Comparison of ENCODE assay signal across 9 mouse cellular contexts in the genomic region with DNA sequence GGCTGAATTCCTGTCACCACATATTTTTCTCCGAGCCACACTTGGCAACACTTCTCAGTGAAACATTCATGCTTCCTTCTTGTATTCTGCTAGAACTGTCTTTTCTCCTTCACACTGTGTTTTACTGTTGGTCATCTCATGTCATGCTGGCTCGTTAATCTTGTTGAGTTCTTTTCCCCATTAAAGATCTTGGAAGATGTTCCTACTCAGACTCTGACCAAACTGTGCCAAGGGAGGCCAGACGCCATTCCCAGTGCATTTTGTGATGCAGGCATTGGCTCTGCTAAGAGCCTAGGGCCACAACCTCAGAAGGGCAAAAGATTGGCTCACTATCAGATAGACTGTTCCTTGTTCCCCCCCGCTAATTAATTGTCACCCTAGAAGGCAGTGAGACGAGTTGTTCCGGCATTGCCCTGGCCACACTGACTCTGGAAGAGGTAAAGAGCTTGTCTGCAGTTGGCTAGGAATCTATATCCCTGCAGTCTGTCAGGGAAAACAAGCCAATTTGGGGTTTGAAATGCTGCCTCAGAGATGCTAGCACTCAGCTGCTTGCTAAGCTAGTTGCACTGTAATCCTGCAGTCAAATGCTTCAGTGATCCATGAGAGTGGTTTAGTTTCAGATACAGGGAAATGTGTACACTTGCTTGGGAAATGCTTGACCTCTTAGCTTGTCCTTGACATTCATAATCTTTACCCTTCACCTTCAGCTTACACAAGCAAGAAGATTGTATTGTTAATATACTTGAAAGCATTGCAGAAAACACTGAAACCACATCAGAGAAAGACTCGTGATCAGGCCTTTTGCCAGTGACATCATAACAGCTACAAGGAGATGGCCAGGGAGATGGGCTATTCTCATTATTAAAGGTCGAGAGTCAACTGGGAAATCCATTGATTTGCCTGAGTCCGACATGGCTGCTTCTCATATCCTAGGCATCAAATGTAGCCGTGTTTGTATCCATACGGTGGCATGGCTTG.
DNase-seq lines count a peak whose midpoint lies in the region; ATAC-seq and TF ChIP-seq lines count a peak whose summit lies in the region.
"Had no signal": no experiment of that assay in that cellular context is flagged by ENCODE, and none has a peak within 500 bp of the region (broad histone marks: within the 10 kb centered on the region; RNA-seq: fewer than 3 reads in every experiment).

No protein-coding gene starts in this region.

- H3K27me3 ChIP-seq in liver, postnatal 0 days (ENCODE audit: insufficient read depth, low read length): no peaks in the 10 kb centered on the region
- H3K27me3 ChIP-seq: stomach, embryonic 15.5 days had no signal

- no peak overlapping the region for H3K4me2 ChIP-seq in liver, postnatal 0 days (ENCODE audit: low read depth, low read length)
- H3K4me2 ChIP-seq: stomach, embryonic 15.5 days had no signal

- intact Hi-C loops in left cerebral cortex, adult 2 months (cut with DNase I): no loop called here

- no peak for TF ChIP-seq CTCF in left cerebral cortex, adult 2 months (IDR thresholded peaks at IDR 0.05)
- TF ChIP-seq CTCF in liver, postnatal 0 days (IDR thresholded peaks at IDR 0.05; ENCODE audit: low read depth): no peak

- no peak for ATAC-seq in liver, postnatal 0 days

- H3K4me3 ChIP-seq in left cerebral cortex, adult 2 months: no peak overlapping the region
- no peak overlapping the region for H3K4me3 ChIP-seq in liver, postnatal 0 days (ENCODE audit: low read depth, low read length)
- H3K4me3 ChIP-seq: stomach, embryonic 15.5 days had no signal

- H3K9me3 ChIP-seq in liver, postnatal 0 days (ENCODE audit: low read length): no peaks in the 10 kb centered on the region
- H3K9me3 ChIP-seq: stomach, embryonic 15.5 days had no signal

- 71% methylated on average over 11 of the region's 11 CpGs for WGBS in liver, postnatal 0 days (ENCODE audit: insufficient replicate concordance)

- H3K4me1 ChIP-seq in liver, postnatal 0 days (ENCODE audit: insufficient read depth): no peaks in the 10 kb centered on the region

- peak overlapping the region; percentile 36 for H3K27ac ChIP-seq in left cerebral cortex, adult 2 months
- H3K27ac ChIP-seq in liver, postnatal 0 days (ENCODE audit: low read depth): 0 out of 2 replicates have a peak overlapping the region, but pooled peaks have one; percentile 29
- H3K27ac ChIP-seq: stomach, embryonic 15.5 days had no signal

- no peak for TF ChIP-seq EP300 in liver, postnatal 0 days (IDR thresholded peaks at IDR 0.05; ENCODE audit: low read depth)

- H3K9ac ChIP-seq in liver, postnatal 0 days (replicated peaks): no peak overlapping the region
- H3K9ac ChIP-seq: stomach, embryonic 15.5 days had no signal

- DNase-seq in heart, adult 11 months: peak; percentile 85
- no peak for DNase-seq in heart, postnatal 4 days
- no peak for DNase-seq in left cerebral cortex, adult 2 months (ENCODE audit: extremely low spot score in 1 of 2, low spot score in 2 of 2)
- DNase-seq in left cerebral cortex, adult 18-20 months (ENCODE audit: low spot score in 2 of 2): no peak
- peak; percentile 66 to 81 for DNase-seq in cerebellum, adult 18-20 months
- no peak for DNase-seq in liver, postnatal 0 days
- no peak for DNase-seq in spleen, postnatal 36 days (ENCODE audit: low spot score in 2 of 2)
- no peak for DNase-seq in left cerebral cortex, adult 8-10 months (ENCODE audit: low spot score in 2 of 2)

- H3K36me3 ChIP-seq in liver, postnatal 0 days (replicated peaks; ENCODE audit: insufficient read depth, low read length): no peaks in the 10 kb centered on the region
- H3K36me3 ChIP-seq: stomach, embryonic 15.5 days had no signal

Comparison
In these comparisons a context has a peak if more than half of its experiments do, and no peak if none do; other contexts are left out.
1. DNase-seq: peak in heart, adult 11 months (single experiment) and cerebellum, adult 18-20 months (2 of 2); none in heart, postnatal 4 days (single experiment), left cerebral cortex, adult 2 months (0 of 2), left cerebral cortex, adult 18-20 months (0 of 2), liver, postnatal 0 days (single experiment), spleen, postnatal 36 days (0 of 2) and left cerebral cortex, adult 8-10 months (0 of 2).